Mouse (Mus musculus) neutrophil, adult 65 days (primary cell): ENCODE measurements around the gene Opn5. TPM values are rescaled to one million over a fixed set of nuclear protein-coding genes. Genes with fewer than 3 reads are reported as not detected.

Experiments used
- total RNA-seq: library from RNA; stranded (reverse); gene quantifications from 2 replicates; pipeline ENCODE4 v1.2.4, GENCODE M21; 2023

Opn5 gene
- not detected in 2 replicates for total RNA-seq

GRCm38 (mm10) chr17:42611295-42611694, at the start of gene Opn5:
Opn5 (minus strand) TSS chr17:42611395.

Other genes with a start within 250 kb of the Opn5 start
- gene Adgrf4, start 80.9 kb upstream of the Opn5 start, total RNA-seq: not detected in 2 replicates
- gene Adgrf2, start 130.8 kb upstream of the Opn5 start, total RNA-seq: not detected in 2 replicates